Mouse (Mus musculus): ENCODE data around the gene Agxt.

- TF ChIP-seq POLR2A (IDR thresholded peaks at IDR 0.05; ENCODE audit: borderline replicate concordance, extremely low read depth, insufficient read depth, insufficient read length, poor library complexity, severe bottlenecking) (no peak), CTCF (IDR thresholded peaks at IDR 0.05; ENCODE audit: borderline replicate concordance, extremely low read depth, insufficient read depth, insufficient read length) (no peak)
These were observed 9.1 kb downstream of the Agxt start for GRCm38 (mm10) chr1:93144176-93144575.
